Mouse (Mus musculus) CH12.LX (cell line): ENCODE data around the gene Sart3.

Experiments
- CTCF ChIP-seq, 2 experiments: IDR thresholded peaks in 1 of 2; conservative IDR thresholded peaks in 1 of 2; 2 replicates each; pipeline ENCODE4 v1.5.1; 2011 to 2012; ENCODE audit warnings: low read depth in 2 of 2, low read length in 2 of 2, improper control_type of control experiment in 1 of 2, inconsistent platforms in 1 of 2, mild to moderate bottlenecking in 1 of 2, moderate library complexity in 1 of 2
- E2F4 ChIP-seq: IDR thresholded peaks from 2 replicates; pipeline ENCODE4 v1.6.1; 2011; ENCODE audit warnings: low read depth, low read length, improper control_type of control experiment; ENCODE audit not compliant: insufficient replicate concordance
- EP300 ChIP-seq: IDR thresholded peaks from 2 replicates; pipeline ENCODE4 v1.6.1; 2011; ENCODE audit warnings: low read length, improper control_type of control experiment
- HCFC1 ChIP-seq: IDR thresholded peaks from 2 replicates; pipeline ENCODE4 v1.6.1; 2012; ENCODE audit warnings: low read depth, mild to moderate bottlenecking, inconsistent platforms, low read length, improper control_type of control experiment
- NELFE ChIP-seq: IDR thresholded peaks from 2 replicates; pipeline ENCODE4 v1.6.1; 2011; ENCODE audit warnings: low read depth, low read length, improper control_type of control experiment
- UBTF ChIP-seq: IDR thresholded peaks from 2 replicates; pipeline ENCODE4 v1.6.1; 2012; ENCODE audit warnings: low read depth, mild to moderate bottlenecking, inconsistent platforms, low read length, improper control_type of control experiment, moderate library complexity

DNA sequence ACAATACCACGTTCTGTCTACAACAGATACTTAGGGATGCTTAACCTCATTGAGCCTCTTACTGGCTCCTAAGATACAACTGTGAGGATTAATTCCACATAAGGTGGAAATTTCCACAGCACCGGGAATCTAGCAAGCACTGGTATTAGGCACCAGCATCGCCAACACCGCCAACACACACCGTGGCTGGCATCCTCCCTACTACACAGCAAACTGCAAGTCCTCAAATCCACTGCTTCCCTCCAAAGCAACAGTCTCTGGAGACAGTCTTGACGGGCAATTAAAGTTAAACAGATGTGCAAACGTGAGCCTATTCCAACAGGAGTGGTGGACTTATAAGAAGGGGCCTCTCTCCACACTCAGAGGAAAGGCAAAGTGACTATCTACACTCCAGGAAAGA, 8.9 kb upstream of the Sart3 start:
- no peak for TF ChIP-seq NELFE
- no peak for TF ChIP-seq CTCF (conservative IDR thresholded peaks at IDR 0.05 in 1 of 2, IDR thresholded peaks at IDR 0.05 in 1 of 2; ENCODE audit: low read depth in 2 of 2, low read length in 2 of 2)
- TF ChIP-seq EP300 = no peak
- no peak for TF ChIP-seq HCFC1
- no peak for TF ChIP-seq E2F4
- TF ChIP-seq UBTF = no peak
